Mouse (Mus musculus): ENCODE data around the gene Fdps.
"Not testable (repeated sequence)": the region's sequence is repeated elsewhere in the genome, so short reads cannot be mapped to it uniquely, and the experiment has no call there.

The Fdps gene

GRCm38 (mm10) chr3:89102495-89103290, 934 bp upstream of the Fdps start:
- no peak for DNase-seq (ENCODE audit: low spot score in 2 of 2)

DNA sequence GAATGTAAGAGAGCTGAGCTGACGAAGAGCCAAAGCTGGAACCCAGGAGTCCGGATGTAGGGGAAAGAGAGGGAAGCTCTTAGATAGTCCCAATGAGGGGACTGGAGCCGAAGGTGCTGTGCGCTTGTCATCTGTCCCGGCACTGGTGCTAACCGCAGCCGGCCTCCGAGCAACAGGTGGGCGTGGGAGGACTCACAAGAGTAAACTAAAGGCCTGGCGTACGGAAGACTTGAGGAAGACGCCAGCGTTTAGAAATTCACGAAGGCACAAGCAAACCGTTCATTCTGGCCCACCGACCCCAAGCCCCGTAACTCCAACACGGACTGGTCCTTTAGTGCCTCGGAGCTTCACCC, 324 bp downstream of the Fdps start:
- peak in 1 of 2 experiments; percentile 16 for DNase-seq (ENCODE audit: low spot score in 2 of 2)

DNA sequence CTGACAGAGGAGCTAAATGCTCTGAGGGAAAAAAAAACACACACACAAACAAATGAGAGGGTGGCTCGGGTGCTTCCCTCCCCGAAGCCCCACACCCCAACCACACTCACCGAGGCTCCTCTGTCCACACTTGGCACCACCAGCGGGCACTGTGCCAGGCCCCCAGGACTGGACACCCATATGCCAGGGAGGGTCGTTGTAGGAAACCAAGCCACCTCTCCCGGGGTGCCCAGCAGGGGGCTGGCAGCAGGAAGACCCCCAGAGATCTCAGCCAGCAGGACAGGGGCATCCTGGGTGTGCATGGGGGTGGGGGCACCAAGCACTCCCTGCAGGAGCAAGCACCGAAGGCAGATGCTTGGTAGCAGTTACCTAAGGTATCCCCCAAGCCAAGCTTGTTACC, 948 bp downstream of the Fdps start, which contains the start of gene Gm43738:
Gene Gm43738, minus strand, starts transcription at position 289 of the 400 bp plus-strand sequence.
- no peak for DNase-seq (ENCODE audit: low spot score in 2 of 2)

DNA sequence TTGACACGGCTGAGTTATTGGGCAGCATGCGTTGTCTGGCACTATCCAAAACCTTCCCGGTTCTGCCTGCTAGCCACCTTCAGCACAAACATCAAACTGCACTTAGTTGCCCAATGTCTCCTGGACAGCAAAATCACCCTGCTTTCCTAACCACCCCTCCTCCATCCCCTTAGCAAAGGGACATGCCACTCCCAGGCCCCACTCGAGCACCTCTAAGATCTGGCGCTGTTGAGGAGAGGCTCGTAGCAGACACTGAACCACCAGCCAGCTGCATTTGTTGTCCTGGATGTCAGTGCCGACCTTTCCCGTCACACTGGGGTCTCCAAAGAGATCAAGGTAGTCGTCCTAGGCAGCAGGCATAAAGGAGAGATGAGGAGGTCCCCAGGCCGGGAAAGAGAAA, 7.7 kb downstream of the Fdps start:
- no peak for DNase-seq (ENCODE audit: low spot score in 2 of 2)

GRCm38 (mm10) chr3:89093175-89093574, 8.6 kb downstream of the Fdps start, which contains the start of gene Rusc1:
TSS of gene Rusc1 (minus strand) at chr3:89093311.
- peak; percentile 66 to 69 for DNase-seq (ENCODE audit: low spot score in 2 of 2)

DNA sequence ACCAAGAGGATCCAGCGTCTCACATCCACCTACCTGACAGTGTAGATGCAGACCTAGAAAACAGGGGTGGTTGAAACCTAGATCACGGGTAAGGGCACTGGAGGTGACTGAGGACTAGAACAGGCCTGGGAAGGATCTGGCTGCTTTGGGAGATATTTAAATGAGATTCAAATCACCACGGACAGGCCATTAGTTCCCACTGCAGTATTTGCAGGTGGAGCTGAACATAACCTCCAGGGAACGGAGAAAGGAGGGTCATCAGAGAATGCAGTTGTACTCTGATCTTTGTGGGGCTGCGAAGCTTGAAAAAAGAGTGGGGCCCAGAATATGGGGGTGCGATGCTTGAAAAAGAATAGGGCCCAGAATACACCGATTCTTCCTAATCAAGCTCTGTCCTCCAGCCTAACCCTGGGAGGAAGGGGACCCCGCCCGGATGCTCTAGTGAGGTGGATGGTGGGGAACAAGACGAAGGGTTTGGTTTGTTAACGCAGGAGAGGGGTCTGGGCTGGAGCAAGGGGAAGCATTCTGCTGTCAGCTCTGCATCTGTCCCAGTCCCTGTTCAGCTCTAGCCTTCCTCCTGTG, 9.2 kb downstream of the Fdps start:
- no peak for DNase-seq (ENCODE audit: low spot score in 2 of 2)

DNA sequence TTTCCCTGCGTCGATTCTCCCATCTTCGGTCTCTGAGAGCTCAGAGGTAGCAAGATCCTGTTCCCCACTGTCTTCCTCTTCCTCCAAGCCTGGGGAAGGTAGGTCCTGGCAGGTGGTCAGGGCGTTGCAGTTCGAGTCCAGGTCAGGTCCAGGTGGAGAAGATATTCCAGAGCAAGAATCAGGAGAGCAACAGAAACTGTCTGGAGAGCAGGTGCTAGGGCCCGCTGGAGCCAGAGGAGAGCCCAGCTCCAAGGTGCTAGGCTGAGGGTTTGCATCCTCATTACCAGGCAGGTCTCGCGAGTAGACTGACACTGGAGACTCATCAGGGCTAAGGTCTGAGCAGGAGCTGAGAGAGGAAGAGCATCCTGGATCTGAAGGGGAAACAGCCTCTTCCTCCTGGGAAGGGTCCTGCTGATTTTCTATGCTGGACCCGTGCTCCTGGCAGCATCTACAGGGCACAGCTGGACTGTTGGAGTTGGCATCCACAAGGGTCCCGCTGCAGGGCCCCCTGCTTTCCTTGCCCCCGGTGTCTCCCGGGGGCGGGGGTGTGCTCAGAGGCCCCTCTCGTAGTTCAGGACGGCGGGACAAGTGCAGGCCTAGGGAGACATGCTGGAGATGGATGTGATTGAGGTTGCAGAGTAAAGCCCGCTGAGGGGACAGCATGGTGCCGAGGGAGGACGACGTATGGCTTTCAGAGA, 9.8 kb downstream of the Fdps start:
- no peak for DNase-seq (ENCODE audit: low spot score in 2 of 2)

DNA sequence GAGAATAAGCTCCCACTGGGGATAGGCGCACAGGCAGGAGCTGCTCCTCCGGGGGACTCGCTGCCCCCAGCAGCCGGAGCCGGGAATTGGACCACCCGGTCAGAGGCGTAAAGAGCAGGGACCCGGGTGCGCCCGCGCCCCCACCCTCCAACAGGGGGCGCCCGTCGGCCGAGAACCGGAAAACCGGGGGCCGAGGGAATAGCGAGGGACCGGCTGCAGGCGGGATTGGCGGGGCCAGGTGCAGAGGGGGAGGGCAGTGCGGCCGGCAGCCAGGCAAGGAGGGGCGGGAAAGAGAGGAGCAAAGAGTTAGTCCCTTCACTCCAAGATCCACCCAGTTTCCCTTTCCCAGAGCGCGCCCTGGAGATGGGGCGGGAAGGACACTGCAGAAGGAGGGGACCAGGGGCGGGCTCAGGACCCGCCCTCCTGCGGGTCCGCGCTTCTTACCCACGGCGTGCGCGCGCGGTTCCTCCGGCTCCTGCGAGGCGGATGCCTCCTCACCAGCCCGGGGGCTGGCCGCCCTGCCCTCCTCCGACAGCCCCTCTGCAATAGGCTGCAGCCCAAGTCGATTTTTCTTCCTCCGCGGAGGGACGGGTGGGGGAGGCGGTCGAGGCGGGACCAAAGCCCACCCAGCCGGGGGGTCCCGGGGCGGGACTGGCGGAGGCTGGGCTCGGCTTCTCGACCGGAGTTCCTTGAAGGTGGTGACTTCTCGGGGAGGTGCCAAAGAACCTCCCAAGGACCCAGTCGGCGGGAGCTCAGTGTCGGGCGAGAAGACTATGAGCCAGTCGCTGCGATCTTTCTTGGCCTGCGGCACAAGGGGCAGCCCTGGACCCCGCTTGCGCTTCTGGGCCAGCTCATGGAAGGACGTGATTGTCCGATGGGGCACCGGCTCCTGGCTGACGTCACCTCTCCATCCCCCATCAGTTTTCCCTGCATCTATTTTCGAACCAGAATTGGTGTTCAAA, 10.8 kb downstream of the Fdps start:
- DNase-seq (ENCODE audit: low spot score in 2 of 2): peak; percentile 66 to 68

DNA sequence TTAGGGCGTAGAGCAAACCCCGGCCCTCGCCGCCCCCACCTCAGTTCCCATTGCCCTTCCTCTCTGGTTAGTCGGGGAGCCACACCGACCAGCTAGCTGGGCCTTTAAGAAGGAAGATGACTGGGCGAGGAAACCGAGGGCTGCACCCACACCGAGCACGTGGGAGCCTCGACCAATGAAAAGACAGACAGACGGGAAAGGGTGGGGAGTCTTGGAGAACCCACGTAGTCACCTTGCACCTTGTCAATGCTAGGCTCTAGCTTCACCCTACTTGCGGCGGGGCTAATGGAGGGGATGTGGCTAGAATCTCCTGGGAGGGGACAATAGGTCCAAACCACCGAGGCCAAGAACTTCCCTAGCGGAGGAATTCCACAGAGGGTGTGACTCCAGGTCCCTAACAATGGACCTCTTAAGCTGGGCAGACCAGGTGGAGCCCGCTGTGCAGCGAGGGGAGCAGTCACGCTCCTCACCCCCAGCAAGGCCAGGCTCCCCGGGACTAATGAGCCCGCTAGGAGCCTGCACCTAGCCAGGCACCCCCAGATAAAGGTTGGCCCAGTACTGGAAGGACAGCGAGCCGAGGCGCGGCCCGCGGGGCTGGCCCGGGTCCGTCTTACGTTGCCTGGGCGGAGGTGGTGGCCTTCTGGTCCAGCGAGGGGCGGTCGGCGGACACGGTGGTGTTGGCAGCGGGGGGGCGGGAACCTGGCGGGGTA, 11.7 kb downstream of the Fdps start:
- DNase-seq (ENCODE audit: low spot score in 2 of 2): peak; percentile 91 to 93

DNA sequence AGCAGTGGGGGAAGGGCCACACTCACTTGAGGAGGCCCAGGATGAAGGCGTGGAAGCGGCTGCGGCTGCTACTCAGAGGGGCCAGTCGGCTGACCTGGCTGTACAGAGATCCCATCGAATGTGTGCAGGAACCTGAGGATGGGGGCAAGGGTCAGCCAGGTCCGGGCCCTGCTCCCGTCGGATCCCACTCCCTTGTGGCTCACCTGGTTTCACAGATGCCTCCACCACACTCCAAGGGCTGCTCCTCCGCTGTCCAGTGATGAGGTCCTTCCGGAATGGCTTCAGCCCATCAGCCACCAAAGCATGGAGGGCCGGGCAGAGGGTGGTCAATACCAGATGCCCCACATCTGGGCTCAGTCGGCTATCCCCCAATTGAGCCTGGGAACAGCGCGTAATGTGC, 12.8 kb downstream of the Fdps start:
- no peak for DNase-seq (ENCODE audit: low spot score in 2 of 2)

- DNase-seq (ENCODE audit: low spot score in 2 of 2): peak; percentile 76 to 86
These were observed 14.2 kb downstream of the Fdps start for GRCm38 (mm10) chr3:89087338-89088110.

- DNase-seq (ENCODE audit: low spot score in 2 of 2): no peak
These were observed 17.0 kb downstream of the Fdps start for GRCm38 (mm10) chr3:89084654-89085190.

DNA sequence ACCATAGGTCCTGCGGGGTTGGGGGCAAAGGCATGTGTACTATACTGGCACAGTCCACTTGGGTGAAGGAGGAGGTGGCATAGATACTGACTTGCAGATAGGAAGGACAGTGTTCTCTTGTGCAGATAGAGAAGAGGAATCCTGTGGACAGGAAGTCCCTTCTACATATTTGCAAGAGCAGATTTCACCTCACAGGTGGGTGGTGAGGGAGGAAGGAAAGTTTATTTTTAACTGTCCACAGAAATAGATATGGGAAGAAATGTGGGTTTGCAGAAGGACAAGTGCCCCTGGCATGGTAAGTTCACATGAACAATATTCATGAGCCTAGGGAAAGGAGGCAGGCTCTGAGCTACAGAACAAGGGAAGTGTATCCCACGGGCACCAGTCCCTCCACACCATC, 17.6 kb downstream of the Fdps start:
- DNase-seq (ENCODE audit: low spot score in 2 of 2): no peak

DNA sequence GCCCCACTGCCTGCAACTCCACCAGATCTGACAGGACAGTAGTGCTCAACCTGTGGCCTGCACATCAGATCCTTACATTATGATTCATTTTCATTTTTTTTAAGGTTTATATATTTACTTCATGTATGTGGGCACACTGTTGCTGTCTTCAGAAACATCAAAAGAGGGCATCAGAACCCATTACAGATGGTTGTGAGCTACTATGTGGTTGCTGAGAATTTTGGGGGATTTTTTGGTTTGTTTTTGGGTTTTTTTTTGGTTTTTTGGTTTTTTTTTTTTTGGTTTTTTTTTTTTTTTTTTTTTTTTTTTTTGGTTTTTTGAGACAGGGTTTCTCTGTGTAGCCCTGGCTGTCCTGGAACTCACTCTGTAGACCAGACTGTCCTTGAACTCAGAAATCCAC, 19.5 kb downstream of the Fdps start:
- DNase-seq (ENCODE audit: low spot score in 2 of 2): not testable (repeated sequence)

- no peak for DNase-seq (ENCODE audit: low spot score in 2 of 2)
These were observed 24.4 kb downstream of the Fdps start for GRCm38 (mm10) chr3:89077383-89077782.

DNA sequence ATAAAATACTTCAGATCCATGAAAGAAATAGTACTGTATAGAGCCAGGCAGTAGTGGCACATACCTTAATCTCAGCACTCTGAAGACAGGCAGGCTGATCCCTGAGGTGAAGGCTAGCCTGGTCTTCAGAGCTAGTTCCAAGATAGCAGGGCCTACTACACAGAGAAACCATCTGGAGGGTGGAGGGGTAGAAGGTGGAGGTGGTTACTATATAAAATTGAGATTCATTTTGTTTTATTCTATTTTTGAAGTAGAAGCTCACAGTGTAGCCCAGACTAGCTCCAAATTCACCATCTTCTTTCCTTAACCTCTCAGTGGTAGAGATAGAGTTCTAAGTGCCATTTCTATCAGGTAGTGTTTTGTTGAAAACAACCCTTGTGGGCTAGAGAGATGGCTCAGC, 34.5 kb downstream of the Fdps start:
- DNase-seq (ENCODE audit: low spot score in 2 of 2): no peak

GRCm38 (mm10) chr3:89061696-89062095, 40.1 kb downstream of the Fdps start:
- DNase-seq (ENCODE audit: low spot score in 2 of 2): no peak

GRCm38 (mm10) chr3:89058783-89059182, 43.0 kb downstream of the Fdps start:
- peak; percentile 7 to 10 for DNase-seq (ENCODE audit: low spot score in 2 of 2)

- DNase-seq (ENCODE audit: low spot score in 2 of 2): no peak
These were observed 43.4 kb downstream of the Fdps start for GRCm38 (mm10) chr3:89058361-89058760.
